Mouse (Mus musculus): Measurements from ENCODE around the gene Pelo.

Gene Pelo

DNA sequence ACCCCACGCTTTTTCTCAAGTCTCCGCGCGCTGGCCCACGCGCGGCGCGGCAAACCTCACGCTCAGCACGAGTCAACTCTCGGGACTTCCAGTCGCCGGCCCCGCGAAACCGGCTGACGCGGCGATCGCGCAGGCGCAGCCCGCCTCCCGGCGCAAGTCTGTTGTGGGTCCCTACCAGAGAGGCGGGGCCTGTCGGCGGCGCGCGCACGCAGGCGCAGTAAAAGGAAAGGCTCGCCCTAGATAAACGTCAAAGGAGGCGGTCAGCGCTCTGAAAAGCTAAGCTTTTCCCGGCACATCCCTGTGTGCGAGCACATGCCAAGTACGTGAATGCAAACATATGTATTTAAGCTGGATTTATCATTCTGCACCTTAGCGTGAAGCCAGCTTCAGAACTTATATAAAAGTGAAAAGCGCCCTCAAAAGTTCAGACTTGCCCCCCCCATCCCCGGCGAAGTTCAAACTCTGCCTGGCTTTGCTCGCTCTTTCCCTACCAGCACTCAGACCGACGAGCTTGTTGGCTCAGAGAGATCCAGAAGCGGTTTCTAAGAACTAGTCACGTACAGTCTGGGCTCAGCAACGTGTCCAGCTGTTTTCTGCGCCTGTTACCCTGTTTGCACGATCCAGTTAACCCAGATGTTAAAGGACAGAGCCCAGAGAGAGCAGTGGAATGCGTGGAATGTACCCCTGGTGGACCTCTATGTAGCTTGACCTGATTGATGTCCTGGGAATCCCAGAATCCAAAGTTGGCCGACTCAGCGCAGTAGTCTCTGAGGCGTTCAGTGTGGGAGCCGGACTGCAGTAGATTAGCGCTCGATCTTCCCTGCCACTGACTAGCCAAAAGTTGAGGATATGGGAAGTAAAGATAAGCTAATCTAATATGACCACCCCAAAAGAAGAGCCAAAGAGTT lies at the start of gene Pelo:
Gene Pelo, minus strand, starts transcription at position 118 of the 908 bp plus-strand sequence.
- peak; percentile 93 for DNase-seq (ENCODE audit: low read depth, low spot score)

DNA sequence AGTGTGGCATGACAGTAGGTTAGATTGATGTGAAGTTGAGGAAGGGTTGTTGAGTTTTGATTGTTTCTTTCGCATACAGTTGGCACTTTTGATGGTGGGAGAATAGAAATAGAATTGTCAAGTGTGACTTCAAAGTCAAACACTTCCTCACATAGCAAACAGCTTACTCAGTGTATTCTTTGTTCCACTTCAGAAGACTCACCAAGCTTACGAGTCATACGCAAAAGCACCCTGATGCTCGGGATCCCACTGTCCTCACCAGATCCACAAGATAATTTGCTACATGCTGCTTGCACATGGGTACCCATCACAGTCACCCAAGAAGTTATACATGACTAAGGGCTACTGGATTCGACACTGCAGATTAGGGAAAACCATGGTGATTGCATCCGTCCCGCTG lies 48.5 kb upstream of the Pelo start:
- DNase-seq (ENCODE audit: low read depth, low spot score), result no peak

DNA sequence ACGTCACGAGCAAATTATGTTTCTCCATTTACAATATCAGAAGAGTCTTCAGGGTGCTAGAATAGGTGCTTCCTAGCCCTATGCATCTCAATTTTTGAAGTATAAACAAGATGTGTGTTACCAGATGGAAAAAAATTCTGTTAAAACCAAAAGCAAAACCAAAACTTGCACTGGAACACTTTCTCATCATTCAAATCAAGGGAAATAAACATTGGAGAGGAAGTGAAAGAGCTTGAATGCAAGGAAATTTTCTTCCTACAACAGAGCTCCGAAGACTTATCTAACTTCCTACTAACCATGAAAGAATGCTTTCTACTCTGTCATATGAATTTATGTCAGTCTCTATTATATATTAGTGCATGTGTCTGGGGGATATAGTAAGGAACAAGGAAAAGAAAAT lies 46.8 kb upstream of the Pelo start:
- DNase-seq (ENCODE audit: low read depth, low spot score), result no peak

DNA sequence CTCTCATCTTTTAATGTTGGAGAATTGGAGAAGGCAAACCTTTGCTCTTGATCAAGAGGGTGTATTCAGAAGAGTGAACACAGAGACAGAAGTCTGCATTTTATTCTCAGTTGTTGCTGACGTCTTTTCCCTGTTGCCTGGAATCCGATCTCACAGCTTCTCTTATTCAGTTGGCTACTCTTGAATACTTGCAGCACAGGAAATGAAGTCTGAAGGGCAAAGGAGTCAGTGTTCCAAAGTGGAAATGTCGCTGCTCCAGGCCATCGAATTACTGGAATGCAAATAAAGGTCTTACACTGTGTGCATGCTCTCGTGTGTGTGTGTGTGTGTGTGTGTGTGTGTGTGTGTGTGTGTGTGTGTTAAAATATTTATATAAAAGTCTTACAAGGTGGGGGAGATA lies 42.4 kb upstream of the Pelo start:
- DNase-seq (ENCODE audit: low read depth, low spot score), result peak; percentile 1

DNA sequence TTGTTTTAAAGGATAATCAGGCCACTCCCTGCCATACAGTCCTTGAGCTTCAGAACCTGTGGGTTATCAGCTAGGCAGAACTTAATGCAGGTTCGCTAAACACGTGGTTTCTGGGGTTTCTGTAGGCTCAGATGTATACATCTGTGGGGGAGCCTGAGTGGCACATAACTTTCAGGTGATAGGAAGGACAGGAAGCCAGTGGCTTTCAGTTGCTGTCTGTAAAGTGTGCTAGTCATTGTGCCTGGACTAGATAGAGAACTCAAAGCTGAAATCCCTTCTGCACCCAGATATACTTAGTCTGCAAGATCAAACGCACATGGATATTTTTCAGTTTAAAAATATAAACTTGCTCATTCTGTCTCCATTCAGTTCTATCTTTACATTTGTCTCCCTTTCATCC lies 41.4 kb upstream of the Pelo start:
- no peak for DNase-seq (ENCODE audit: low read depth, low spot score)

DNA sequence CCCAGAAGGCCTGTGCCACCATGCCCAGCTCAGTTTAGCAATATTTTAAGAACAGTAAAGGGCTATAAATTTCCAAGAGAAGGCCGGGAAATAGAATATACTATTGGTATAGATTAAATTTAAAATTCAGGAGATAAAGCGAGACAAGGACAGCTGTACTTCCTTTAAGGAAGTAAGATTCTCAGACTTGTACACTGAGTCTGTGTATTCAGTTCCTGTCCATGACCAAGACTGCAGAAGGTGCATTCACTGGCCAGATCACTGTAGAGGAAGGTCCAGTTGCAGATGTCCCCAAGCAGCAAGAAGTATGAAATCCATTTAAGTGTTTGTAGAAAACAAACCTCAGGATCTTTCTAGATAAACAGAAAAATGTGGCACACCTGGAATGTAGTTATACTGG lies 40.0 kb upstream of the Pelo start:
- DNase-seq (ENCODE audit: low read depth, low spot score), result no peak

DNA sequence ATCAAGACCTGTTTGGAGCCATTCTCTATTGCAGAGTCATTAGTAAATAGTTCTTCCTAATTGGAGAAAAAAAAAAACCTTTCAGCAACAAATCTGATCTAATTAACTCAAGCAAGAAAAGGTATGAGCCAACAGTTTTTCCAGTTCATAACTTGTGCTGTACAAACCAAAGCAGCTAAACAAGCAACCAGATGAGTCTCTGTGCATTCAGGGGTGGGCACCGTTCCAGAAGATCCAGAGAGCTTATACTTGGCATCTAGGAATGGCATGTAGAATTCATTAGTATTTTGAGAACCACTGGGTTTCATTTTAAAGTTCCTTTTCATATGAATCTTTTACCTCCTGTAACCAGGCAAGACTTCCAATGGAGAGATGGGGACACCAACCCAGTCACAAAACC lies 37.8 kb upstream of the Pelo start:
- DNase-seq (ENCODE audit: low read depth, low spot score), result no peak

DNA sequence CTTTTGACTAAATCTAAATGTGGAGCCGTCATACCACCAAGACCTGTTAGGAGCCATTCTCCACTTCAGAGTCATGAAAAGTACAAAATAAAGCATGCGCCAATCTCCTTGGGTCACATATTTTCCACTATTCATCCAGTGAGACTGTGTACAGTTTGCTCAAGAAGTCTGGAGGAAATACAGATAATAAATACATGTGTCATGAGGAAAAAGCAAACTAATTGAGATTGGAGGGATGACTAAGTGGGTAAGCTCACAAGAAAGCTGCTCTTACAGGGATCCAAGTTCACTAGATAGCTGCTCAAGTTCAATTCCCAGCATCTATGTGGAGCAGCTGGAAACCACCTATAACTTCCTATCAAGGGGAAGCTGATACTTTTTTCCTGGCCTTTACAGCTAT lies 36.5 kb upstream of the Pelo start:
- no peak for DNase-seq (ENCODE audit: low read depth, low spot score)

DNA sequence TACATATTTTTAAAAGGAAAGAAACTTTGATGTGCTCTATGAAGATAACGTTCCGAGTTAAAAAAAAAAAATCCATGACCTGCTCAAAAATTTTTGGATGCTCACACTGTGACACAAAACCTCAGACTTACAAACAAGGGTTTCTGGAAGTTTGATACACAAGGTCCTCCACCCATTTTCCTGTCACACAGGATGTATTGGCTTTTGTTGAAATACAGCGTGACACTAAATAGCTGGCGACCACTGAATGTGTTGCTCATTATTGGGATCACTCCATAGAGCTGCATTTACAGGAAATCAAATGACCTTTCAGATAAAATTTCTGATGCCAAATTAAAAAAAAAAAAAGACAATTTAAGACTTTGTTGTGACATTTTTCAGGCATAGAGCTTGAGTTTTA lies 35.1 kb upstream of the Pelo start:
- DNase-seq (ENCODE audit: low read depth, low spot score), result no peak

DNA sequence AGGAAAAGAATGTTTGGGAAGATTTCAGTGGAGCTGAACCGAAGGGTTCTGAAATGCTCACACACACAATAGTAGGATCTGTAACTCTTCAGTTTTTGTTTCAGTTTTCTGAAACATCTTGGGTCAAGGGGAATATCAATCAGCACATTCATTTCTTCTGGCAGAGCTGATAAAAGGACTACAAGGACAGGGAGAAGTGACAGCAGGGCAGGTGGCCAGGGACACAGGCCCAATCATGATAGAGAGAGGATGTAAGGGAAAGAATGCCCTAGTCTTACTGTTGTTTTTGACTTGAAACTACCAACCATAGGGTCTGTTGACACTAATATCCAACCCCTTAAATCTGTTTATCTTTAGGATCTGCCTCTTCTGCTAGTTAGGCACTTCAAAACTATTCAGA lies 34.5 kb upstream of the Pelo start:
- no peak for DNase-seq (ENCODE audit: low read depth, low spot score)

DNA sequence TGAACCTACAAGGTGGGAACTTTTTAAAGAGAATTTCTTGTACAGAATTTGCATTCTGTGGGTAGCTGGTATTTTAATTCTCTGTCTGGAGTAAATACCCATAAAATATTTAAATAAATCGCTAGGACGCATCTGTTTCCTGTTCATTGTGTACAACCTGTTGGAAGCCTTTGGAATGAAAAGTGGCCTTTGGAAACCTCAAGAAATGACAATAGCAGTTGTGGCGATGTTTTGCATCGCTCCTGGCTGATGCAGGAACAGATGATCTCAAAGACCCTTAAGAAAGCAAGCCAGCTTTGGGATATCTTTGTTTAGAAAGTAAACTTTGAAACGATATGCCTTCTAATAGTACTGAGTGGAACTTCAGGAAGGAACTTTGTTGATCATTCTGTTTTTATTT lies 28.8 kb upstream of the Pelo start:
- no peak for DNase-seq (ENCODE audit: low read depth, low spot score)

DNA sequence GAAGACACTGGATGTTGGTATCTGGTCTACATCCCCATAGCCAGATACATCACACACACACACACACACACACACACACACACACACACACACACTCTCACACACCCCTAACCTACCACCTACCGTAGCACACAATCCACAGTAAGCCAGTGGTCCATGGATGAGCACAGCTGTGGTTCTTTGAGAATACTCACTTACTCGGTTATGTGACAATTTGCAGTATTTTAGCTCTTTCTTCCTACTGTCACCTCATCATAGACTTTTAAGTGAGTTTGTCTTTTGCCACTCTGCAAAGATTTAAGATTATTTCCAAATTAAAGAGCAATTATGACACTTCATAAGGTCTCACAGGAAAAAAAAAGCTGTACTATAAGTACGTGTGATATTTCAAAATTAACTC lies 28.2 kb upstream of the Pelo start:
- no peak for DNase-seq (ENCODE audit: low read depth, low spot score)

DNA sequence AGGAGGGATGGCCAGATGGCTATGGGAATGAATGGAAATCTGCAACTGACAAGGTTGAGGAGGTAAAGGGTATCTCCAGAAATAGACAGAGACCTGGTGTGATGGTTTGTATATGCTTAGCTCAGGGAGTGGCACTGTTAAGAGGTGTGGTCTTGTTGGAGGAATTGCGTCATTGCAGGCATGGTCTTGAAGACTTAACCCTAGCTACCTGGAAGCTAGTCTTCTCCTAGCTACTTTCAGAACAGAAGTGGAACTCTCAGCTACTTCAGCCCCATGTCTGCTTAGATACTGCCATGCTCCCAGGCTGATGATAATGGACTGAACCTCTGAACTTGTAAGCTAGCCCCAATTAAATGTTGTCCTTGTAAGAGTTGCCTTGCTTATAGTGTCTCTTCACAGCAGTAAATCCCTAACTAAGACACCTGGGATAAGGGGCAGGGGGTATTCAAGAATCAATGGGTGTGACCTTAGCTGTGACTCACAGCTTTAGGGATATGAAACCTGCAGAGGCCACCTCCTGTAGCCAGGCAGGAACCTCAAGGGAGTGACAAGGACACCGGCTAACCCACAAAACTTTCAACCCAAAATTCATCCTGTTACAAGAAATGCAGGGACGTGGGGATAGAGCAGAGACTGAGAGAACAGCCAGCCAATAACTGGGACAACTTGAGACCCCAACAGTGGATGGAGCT lies 27.1 kb upstream of the Pelo start:
- no peak for DNase-seq (ENCODE audit: low read depth, low spot score)

DNA sequence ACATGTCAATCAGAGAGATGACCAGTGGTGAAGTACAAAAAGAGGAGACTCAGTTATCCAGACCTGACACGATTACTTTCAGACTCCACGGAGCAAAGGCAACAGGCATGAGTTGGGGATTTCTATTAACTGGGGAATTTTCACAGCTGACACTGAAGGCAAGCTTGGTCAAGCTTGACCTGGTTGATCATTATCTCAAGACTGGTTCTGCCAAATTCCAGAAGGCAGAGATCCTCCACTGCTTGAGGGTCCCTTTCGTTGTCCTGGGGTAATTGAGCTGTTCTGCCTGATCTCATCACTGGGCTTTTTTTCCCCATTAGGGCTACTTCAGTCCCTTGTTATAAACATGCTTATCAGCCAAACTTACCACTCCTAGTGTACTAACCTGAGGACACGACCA lies 19.6 kb upstream of the Pelo start:
- DNase-seq (ENCODE audit: low read depth, low spot score), result no peak

DNA sequence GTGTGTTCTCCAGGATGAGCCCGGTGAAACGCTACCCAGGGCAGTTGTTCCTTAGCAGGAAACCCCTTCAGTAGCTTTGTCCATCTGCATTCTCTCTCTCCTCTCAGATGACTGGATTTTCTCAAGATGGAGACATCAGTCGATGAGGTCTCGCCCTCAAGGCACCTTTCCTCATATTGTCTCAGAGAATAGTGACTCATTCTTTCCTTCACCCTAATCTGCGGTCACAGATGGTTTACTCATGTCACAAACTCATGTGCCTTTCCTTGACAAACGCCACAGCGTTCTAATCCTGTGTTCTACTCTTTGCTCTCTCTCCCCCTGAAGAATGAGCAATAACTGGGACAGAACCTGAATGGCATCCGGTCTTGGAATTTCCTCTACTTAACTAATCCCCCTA lies 17.4 kb upstream of the Pelo start:
- no peak for DNase-seq (ENCODE audit: low read depth, low spot score)

DNA sequence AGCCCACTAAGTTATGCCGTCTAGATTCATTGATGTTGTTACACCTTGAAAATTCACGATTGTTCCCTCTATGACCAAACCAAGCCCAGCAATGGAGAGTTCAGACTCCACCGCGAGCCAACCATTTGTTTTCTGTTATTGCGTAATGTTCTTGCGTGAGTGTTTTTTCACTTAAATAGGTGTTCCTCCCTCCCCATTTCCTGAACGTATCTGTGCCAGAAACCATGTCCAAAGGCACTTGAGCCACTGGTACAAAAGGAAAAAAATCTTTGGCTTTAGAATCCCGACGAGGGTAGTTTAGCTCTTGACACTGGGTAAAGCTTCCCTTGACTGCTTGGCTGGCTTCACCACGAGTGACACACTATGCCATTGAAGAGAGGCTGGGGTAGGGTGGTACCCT lies 16.2 kb upstream of the Pelo start:
- no peak for DNase-seq (ENCODE audit: low read depth, low spot score)

DNA sequence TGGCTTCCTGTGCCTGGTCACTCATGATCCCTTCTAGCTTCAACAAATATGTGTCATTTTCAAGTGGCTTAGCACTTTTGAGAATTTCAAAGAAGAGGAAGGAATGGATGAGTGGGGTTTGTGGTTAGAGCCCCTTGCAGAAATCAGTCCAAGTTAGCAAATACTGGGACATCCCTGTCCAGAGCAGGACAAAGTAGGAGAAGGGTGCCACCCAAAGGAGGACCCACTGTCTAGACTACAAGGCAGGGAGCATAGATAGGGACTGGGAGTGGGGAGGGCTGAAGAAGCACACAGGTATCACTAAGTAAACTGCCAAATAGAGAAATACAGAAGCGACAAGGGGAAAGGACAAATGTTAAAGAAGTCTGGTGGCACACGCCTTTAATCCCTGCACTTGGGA lies 12.8 kb upstream of the Pelo start:
- DNase-seq (ENCODE audit: low read depth, low spot score), result no peak

DNA sequence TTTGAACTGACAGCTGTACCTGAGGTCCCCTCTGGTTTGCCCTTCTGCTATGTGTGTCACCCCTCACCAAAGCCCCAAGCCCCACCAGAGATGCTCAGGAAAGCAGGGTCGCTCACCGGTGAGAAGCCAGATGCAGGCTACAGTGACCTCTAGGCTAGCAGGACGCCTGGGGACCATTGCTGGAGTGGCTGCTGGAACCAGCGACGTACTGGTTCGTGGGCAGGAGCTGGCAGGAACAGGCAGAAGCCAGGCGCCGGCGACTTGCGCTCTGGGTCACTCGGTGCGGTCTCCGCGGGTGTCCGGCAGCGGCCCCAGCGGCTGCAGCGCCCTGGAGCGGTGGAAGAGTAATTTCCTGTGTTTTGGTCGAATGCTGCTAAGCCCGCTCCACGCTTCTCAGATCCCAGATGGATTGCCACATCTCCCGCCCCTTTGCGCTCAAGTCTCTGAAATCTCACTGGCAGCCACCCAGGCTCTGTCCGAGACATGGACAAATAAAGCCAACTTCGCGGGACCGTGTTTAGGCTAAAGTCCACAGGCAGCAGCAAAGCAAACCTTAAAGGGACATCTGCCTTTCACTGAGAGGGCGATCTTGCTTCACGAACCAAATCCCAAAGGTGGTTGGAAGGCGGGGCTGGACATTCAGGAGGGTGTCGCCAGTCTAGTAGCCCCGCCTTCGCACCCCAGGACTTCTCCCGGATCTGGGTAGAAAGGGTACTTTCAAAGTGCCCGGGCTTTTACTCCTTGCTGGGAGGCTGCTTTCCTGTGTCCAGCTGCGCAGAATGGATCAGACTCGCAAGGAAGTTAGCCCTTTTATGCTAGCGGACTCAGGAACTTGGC lies 11.6 kb upstream of the Pelo start, which contains the start of the genes Gm49395 and Itga1:
Gene Gm49395, minus strand, starts transcription at position 567 of the 837 bp plus-strand sequence.
Gene Itga1, minus strand, starts transcription at position 610 of the 837 bp plus-strand sequence.
- peak; percentile 73 for DNase-seq (ENCODE audit: low read depth, low spot score)

DNA sequence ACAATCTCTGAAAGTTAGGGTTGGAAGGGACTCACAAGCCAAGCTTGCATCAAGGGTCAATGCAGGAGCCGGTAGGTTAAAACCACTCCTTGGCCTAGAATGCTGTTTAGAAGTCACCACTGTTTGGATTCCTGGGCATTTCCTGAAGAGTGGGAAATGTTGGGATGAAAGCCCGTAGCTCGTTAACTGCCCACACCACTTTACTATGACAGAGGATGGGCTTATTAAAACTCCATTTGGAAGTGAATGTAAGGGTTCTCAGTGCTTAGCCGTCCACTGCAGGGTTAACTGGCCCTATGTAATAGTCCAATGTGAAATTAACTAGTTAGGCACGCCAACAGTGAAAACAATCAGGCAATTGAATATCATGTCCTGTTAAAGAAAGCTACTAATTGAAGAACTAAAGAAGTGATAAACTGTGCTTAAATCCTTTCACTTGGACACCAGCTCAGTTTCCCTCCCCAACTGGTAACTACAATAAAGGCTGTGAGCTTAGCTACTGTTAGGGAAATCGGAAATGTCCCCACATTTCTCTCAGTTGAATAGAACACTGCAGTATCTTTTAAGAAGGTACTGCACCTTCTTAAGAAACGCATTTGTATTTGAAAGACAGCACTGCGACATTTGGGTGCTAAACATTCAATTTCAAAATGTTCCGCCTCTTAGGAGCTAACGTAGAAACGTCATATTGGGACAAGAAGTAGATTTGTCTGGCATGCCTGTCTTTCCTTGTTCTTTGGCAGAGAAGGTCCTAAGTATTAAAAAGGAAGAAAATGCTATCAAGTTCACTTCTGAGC lies 10.6 kb upstream of the Pelo start:
- DNase-seq (ENCODE audit: low read depth, low spot score), result no peak

DNA sequence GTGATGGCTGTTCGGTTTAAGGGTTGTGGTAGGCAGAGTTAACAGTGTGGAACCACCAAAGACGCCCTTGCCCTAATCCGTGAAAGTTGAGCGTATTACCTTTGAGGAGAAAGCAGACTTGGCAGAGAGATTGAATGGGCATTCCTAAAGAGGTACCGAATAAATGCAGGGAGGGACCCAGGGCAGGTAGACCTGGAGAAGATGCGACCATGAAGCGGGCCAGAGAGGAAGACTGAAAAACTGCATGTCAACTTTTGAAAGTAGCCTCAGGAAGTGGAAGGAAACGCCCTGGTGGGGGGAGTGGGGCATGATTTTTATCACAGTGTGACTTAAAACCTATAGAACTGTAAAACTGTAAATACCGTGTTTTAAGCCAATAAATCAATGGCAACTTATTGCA lies 9.4 kb upstream of the Pelo start:
- DNase-seq (ENCODE audit: low read depth, low spot score), result no peak

DNA sequence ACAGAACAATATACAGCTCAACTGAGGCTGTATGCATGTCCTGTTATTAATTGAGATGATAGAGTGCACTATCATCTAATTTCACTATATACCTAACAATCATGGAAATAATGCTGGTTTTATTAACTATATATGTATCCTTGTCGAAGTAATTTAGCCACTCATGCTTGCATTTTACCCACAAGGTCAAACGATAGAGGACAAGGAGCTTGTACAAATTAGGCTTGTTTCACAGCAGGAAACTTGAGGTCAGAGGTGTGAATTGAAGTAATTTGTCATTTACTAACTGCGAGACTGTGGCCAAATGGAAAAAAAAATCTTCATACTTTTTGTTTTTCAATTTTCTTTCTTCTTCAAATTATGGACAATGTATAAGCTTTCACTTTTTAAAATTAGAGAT lies 8.2 kb upstream of the Pelo start:
- DNase-seq (ENCODE audit: low read depth, low spot score), result no peak

Measured in mesoderm, embryonic 11.5 days (tissue).